Mouse (Mus musculus): ENCODE data around the gene Zranb1.

The Zranb1 gene

DNA sequence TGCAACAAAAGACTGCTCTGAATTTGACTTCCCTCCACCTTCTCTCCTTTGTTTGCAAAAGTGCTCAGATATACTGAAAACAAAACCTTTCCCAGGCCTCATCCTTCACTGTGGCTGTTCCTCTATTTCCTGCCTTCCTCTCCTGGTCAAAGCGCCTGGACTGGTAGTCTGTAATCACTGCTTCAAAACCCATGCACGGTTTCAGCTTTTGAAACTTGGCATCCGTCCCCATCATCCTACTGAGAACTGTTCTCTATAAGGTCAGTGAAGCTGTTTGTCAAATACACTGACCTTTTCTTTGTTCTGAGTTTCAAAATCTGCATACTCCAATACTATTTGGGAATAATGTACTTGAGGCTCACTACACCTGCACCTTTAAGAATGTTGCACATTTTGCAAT lies 3.7 kb upstream of the Zranb1 start:
- DNase-seq (ENCODE audit: low read depth, low spot score), result no peak

DNA sequence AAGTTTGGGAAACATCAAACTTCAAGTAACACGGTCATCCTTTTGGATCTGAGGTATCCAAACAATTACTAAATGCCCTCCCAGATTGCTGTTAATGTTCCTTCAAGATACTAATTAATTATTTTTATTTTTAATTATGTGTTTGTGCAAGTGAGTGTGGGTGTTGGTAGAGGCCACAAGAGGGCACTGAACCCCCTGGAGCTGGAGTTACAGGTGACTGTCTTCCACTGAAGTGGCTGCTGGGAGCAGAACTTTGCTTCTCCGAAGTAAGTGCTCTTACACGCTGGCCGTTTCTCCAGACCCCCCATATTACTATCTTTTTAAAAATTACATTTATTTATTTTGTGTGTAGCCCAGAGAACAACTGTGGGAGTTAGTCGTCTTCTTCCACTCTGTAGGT lies 887 bp upstream of the Zranb1 start:
- no peak for DNase-seq (ENCODE audit: low read depth, low spot score)

DNA sequence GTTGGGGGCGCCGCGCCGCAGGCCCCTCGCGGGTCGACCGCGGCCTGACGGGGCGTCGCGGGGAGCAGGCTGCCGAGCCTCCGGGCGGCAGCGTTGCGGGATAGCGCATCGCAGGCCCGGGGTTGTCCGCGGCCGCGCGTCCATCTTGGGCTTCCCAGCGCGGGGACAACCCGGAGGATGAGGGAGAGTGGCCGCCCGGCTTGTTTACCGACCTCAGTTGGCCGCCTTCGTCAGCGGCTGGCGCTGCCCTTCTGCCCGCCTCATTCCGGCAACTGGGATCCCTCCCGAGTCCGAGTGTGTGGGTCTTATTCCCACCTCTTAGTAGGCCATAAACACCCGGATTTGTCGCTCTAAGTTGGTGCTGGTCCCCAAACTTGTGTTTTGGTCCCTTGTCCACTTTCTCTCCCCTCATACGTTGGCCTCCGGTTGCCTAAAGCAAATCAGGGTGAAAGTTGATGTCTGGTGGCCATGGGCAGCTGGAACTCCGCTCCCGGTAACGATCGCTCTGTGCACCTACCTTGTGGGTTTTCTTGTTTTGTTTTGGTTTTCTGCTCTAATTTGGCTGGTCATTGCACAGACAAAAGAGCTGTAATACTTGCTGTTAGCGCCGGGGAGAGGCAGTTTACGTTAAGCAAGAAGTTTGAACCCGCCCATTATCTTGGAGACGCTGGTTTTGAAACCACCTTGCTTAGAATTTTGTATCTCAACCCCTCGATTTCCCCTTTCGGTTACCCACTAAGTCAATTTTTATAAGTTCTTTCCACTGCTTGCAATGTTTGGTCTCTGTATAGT lies 814 bp downstream of the Zranb1 start:
- DNase-seq (ENCODE audit: low read depth, low spot score), result peak; percentile 48

DNA sequence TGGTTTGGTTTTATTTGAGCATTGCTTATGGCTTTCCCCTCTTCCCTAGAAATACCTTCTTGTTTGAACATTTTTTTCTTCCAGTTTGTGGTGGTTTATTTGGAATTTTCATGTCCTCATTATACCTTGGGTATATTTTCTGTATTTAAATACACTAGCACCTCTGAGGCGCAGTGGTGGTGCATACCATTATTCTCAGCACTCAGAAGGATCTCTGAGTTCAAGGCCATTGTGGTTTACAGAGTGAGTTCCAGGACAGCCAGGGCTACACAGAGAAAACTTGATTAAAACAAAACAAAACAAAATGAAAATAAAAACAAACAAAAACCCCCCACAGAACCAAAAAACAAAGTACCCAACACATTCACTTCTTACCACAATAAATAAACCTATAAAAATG lies 2.4 kb downstream of the Zranb1 start:
- no peak for DNase-seq (ENCODE audit: low read depth, low spot score)

DNA sequence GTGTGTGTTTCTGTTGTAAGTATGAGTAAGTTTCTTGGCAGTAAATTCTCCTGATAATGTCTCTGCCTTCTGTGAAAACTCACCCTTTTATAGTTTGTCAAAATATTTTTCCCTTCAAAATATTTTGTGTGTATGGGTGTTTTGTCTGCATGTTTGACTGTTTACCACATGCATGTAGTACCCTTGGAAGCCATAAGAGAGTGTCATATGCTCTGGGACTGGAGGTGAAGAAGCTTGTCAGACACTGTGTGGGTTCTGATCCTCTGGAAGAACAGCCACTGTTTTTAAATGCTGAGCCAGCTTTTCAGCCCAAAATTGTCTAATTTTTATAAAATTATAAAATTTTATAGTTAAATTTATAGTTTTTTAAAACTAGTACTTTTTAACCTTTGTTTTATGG lies 3.8 kb downstream of the Zranb1 start:
- DNase-seq (ENCODE audit: low read depth, low spot score), result no peak

DNA sequence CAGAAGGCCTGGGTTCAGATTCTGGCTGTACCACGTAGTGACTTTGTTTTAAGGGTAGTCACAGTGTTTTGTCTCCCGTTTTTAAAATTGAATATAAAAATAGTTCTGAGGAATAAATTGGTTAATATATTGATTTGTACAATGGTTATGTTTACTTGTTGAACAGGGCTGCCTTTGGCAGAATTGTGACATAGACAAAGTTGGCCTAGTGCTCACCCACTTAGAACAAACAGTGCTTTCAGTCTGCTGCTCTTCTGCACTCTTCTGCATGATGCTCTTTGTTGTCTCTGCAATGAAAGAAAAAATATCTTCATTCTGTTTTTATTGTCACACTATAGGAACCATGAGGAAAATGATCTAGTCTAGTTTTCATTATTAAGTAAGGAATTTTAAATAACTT lies 8.2 kb downstream of the Zranb1 start:
- peak; percentile 56 for DNase-seq (ENCODE audit: low read depth, low spot score)

DNA sequence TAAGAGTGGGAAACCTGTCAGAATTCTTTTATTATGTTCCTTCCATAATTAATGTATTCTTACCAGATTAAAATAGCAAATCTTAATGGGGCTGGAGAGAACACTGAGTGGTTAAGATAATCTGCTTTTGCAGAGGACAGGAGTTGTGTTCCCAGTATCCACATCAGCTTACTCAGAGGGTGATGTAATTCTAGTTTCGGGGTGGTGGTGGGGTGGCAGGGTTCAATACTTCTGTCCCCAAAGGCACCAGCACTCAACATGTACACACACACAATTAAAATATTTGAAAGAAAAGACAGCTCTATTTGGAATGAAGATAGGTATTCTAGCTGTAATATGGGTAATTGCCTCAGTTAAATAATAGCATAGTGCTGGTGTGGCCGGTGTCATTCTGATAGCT lies 9.6 kb downstream of the Zranb1 start:
- DNase-seq (ENCODE audit: low read depth, low spot score), result no peak

DNA sequence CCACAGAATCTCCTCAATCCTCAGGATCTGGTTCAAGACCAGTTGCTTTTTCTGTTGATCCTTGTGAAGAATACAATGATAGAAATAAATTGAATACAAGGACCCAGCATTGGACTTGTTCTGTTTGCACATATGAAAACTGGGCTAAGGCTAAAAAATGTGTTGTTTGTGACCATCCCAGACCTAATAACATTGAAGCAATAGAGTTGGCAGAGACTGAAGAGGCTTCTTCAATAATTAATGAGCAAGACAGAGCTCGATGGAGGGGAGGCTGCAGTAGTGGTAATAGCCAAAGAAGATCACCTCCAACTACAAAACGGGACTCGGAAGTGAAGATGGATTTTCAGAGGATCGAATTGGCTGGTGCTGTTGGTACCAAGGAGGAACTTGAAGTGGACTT lies 19.0 kb downstream of the Zranb1 start:
- DNase-seq (ENCODE audit: low read depth, low spot score), result no peak

DNA sequence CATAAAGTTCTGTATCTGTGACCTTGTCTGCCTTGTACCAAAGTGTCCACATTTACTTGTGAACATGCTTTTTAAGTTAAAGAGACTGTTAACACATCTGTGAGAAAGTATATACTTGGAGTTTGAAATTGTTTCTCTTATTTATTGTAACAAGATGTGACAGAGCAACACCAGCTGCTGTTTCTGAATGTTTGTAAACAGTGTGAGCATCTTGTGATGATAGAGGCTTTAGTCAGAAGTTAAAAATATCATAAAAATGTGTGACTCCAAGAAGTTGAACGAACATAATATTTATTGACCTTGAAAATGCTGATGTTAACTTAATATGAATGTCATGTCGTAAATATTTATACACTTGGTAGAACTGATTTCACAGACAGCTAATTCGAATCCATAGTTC lies 19.7 kb downstream of the Zranb1 start:
- DNase-seq (ENCODE audit: low read depth, low spot score), result no peak

DNA sequence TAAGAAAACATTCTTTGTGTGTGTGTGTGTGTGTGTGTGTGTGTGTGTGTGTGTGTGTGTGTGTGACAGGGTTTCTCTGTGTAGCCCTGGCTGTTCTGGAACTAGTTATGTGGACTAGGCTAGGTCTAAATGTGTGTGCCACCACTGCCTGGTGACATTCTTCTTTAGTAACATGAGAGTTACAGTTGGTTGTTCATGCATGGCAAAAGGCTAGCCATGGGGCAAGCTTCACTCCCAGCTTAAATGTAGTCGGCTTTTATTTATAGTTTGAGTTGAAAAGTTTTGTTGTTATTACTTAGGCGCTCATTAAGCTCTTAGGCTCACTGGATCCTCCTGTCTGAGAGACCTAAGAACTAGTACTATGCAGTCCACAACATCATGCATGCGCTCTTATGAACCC lies 33.5 kb downstream of the Zranb1 start:
- DNase-seq (ENCODE audit: low read depth, low spot score), result no peak

DNA sequence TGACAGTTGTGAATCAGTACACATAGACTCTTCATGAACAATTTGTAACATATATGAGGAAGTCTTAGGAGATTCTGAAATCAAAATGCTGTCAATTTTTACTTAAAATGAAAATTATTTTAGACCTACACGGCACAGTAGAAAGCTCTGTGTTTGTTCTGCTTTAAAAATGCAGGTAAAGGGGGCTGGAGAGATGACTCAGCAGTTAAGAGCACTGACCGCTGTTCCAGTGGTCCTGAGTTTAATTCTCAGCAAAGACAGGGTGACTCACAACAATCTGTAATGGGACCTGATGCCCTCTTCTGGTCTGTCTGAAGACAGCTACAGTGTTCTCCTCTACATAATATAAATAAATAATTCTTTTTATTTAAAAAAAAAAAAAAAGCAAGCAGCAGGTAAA lies 34.8 kb downstream of the Zranb1 start:
- no peak for DNase-seq (ENCODE audit: low read depth, low spot score)

DNA sequence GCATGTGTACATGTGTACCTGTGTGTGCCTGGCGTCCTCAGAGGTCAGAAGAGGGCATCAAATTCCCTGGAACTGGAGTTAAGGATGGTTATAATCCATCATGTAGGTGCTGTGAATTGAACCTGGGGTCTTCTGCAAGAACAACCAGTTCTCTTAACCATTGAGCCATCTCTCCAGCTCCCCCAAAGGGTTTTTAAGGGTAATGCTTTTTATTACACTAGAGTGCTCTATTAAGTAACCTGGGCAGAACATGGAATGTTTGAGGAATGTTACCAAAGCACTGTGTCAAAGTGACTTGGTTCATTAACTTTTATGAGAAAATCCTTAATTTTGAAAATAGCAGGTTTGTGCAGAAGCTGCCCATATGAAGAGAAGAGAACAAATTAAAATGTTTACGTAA lies 41.1 kb downstream of the Zranb1 start:
- no peak for DNase-seq (ENCODE audit: low read depth, low spot score)

DNA sequence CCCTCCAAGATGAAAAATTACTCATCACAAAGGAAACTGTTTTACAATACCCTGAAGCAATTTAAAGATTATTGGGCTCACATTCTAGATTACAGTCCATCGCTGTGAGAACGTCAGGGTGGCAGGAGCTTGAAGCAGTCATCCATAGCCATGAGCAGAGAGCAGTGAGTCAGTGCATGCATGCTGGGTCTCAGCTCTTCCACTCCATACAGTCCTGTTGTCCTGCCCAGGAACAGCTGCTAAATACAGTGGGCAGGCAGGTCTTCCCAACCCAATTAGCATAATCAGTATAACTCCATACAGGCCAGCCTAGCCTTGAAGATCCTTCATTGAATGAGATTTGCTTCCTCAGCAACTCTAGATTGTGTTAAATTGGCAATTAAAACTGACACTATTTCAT lies 45.1 kb downstream of the Zranb1 start:
- DNase-seq (ENCODE audit: low read depth, low spot score), result no peak

DNA sequence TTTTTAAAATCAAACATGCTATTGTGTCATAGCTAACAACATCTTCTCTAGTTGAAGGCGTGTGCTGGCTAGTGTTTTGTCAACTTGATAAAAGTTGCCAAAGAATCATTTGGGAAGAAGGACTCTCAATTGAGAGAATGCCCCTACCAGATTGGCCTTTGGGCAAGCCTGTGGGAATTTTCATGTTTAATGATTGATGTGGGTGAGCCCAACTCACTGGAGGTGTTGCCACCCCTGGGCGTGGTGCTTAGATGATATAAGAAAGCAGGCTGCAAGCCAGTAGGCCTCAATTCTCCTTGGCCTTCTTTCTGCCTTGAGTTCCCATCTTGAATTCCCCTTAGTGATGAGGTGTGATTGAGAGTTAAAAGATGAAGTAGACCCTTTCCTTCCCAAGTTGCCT lies 47.0 kb downstream of the Zranb1 start:
- no peak for DNase-seq (ENCODE audit: low read depth, low spot score)

DNA sequence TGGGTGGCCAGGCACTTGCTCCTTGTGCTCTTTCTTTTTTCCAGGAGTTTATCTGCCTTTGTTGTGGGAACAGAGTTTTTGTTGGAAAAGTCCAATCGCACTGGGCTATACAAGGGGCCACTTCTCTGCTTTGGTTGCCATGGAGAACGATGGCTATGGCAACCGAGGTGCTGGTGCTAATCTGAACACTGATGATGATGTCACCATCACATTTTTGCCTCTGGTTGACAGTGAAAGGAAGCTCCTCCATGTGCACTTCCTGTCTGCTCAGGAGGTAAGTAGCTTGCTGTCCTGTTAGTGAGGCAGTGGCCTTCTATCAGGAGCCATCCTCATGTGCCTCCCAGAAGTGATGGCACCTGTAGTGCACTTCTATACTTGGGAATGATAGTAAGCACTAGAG lies 51.7 kb downstream of the Zranb1 start:
- no peak for DNase-seq (ENCODE audit: low read depth, low spot score)

DNA sequence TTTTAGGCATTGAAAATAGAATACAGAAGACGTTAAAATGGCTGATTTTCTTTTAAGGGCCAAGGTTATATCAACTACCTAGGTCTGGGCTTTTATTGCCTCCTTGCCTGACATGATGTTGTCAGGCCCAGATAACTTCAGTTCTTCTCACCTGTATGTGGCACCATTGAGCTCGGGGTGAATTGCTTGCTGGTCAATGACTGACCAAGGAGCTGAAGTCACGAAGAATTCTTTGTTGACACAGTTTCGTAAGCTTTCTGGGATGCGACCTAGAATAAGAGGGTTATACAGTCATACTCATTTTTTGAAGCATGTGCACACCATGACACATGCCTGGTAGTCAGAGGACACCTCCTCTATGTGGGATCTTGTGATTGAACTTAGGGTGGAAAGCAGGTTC lies 58.9 kb downstream of the Zranb1 start:
- no peak for DNase-seq (ENCODE audit: low read depth, low spot score)

DNA sequence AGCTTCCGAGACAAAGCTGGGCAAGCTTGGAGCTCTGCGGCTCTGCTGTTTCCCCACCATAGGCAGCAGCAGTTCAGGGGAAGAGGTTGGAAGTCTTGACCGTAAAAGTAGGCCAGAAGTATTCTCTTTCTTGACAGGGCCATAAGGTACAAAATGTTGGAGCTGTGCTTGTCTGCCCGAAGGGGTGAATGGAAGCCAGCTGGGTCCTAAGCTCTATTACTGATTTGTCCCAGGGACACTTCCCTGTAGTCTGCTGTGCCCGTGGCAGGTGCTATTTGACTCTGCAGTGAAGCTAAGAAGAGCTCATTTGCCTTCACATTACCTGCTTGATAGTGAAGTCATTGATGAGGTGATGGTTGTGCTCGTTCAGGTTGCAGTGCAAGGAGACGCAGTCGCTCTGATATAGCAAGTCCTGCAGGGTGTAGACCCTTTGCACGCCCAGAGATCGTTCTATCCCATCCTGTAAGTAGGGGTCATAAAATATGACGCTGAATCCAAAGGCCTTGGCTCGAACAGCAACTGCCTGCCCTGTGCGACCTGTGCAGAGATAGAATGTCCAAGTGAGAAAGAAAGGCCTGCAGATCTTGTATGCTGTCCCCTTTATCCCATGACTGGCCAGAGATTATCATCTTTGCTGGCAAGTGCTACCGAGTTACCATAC lies 60.4 kb downstream of the Zranb1 start:
- no peak for DNase-seq (ENCODE audit: low read depth, low spot score)

DNA sequence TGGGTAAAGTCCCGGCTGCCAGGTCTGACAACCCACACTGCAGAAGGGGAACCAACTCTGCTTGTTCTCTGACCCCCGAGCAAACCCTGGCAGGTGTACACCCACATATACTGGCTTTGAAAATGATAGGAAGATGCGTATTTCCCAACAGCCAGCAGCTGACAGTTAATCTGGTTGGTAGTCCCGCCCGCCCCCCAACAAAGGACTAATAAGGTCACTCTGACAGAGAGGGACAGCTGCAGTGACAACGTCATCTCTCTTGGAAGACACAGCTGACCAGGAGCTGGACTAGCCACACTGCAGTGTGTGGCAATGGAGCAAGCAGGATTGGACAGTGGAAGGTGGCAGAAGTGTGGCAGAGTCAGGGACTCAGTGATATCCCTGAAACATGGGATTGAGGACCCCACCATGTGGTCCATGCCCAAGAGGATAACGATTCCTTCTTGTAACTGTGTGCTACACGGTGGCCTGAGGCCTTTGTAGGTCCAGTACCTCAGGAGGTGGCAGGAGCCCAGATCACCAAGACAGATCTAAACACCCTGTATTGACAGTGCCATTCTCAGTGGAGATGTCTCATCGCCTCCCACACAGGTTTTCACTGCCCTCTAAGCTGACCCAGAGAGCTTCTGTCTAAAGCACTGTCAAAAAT lies 62.1 kb downstream of the Zranb1 start:
- no peak for DNase-seq (ENCODE audit: low read depth, low spot score)

DNA sequence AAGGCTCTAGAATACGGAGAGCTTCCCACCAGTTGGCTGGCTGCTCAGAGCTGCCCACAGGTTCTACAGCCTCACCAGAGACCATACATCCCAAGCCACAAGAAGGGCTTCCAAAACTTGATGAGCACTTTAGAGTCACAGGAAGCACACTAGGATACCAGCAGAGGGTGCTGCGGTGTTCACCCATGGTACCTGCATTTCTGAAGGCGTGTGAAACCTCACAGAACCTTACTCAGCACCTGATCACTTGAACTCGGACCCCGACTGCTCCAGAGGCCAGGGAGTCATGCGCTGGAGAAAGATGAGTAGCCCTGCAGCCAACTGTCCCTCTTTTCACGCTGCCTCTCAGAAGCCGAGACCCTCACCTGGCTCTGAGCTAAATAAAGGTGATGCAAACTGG lies 63.2 kb downstream of the Zranb1 start:
- peak; percentile 54 for DNase-seq (ENCODE audit: low read depth, low spot score)

DNA sequence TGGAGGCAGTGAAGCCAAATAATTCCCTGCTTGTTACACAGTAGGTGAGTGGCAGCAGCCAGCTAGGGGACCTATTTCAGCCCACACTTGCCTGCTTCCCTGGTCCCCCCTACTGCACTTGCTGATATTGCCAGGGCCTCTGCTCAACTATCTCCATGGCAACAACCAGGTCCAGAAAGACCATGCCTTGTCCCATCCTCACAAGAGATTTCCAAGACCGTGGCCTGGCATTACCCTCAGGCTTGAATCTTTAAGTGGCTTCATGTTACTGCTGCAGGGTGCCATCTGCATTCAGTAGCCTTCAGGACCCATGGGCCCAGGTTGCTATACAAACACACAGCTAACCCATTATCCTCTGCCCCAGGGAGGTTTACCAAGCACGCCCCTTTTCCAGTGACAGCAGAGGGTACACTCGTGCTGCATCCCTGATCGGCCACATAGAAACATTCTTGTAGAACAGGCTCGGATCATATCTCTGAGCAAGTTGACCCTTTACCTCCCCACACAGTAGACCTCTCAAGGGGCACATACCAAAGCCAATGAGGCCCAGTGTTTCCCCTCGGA lies 63.8 kb downstream of the Zranb1 start:
- DNase-seq (ENCODE audit: low read depth, low spot score), result no peak

DNA sequence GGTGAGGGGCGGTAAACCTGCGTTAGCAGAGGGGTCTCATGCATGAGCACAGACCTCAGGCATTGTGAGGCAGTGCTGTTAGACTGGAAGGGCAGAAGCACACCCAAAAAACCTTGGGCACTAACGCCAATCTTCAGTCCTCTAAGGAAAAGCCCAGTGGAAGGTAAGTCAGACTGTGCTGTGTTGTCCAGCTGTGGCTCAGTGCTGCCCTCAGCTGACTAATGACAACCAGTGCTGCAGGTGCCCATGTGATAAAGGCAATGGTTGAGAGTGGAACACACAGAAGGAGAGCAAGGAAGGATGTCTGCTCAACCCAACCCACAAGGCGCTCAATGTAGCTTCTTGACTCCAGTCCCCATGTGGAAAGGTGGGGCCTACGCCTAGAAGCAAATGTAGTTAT lies 65.4 kb downstream of the Zranb1 start:
- DNase-seq (ENCODE audit: low read depth, low spot score), result peak; percentile 76

DNA sequence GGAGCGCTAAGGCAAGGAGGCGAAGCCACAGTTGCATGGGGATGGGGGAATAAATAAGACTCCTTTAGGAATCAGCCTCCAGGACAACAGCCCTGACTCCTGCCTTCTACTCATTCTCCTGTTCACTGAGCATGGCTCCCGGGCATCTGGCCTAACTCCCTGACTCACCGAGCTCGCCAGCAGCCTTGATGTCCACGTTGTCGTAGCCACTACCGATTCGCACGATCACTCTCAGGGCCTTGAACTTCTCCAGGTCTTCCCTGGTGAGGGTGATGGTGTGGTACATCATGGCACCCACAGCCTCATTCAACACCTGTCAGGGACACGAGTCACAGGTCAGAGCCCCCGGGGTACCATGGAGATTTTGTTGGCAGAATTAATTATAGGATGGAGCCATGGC lies 67.7 kb downstream of the Zranb1 start:
- DNase-seq (ENCODE audit: low read depth, low spot score), result no peak

DNA sequence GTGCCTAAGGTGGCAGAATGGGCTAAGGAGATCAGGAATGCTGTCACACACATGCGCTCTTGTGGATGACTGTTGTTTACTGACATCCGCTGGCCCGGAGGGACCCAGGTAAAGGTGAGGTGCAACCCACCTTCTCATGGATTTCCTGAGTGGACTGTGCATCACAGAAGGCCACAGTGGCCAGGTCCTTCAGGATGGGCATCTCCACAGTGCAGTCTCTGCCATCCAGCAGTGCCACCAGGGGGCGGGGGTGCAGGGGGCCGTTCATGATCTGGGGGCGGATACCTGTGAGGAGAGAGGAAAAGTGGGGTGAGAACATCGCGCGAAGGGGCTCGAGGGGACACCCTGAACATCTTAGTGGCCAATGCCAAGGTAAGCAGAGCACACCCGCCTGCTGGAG lies 68.1 kb downstream of the Zranb1 start:
- no peak for DNase-seq (ENCODE audit: low read depth, low spot score)
